Mouse (Mus musculus) heart, embryonic 12.5 days (tissue): ENCODE data around the gene Top3a. TPM values are rescaled to one million over a fixed set of nuclear protein-coding genes. Genes with fewer than 3 reads are reported as not detected.

Source experiments
- ATAC-seq: fragments of 200-750 bp; cut with Nextera tagmentation; 2 replicates; pipeline ENCODE4 v1.8.0; 2017; ENCODE audit warnings: moderate TSS enrichment, moderate library complexity; ENCODE audit not compliant: insufficient number of reproducible peaks, low FRiP score
- H3K27ac ChIP-seq: fragments of 300-500 bp; sonication (generic); 2 replicates; pipeline ENCODE4 v1.5.1; 2016; ENCODE audit warnings: mild to moderate bottlenecking, moderate library complexity; ENCODE audit not compliant: poor library complexity, severe bottlenecking
- H3K27me3 ChIP-seq: fragments of 300-500 bp; sonication (generic); replicated peaks from 2 replicates; pipeline ENCODE4 v1.6.1; 2016; ENCODE audit warnings: mild to moderate bottlenecking, moderate library complexity
- H3K36me3 ChIP-seq: fragments of 300-500 bp; sonication (generic); 2 replicates; pipeline ENCODE4 v1.6.1; 2016; ENCODE audit warnings: mild to moderate bottlenecking, moderate library complexity
- H3K4me1 ChIP-seq: fragments of 300-500 bp; sonication (generic); replicated peaks from 2 replicates; pipeline ENCODE4 v1.6.1; 2016; ENCODE audit warnings: mild to moderate bottlenecking
- H3K4me2 ChIP-seq: fragments of 300-500 bp; sonication (generic); 2 replicates; pipeline ENCODE4 v1.6.1; 2016; ENCODE audit warnings: mild to moderate bottlenecking, moderate library complexity
- H3K4me3 ChIP-seq: fragments of 300-500 bp; sonication (generic); 2 replicates; pipeline ENCODE4 v1.5.1; 2016; ENCODE audit warnings: mild to moderate bottlenecking
- H3K9ac ChIP-seq: fragments of 300-500 bp; sonication (generic); 2 replicates; pipeline ENCODE4 v1.6.1; 2016; ENCODE audit warnings: mild to moderate bottlenecking, moderate library complexity
- H3K9me3 ChIP-seq: fragments of 300-500 bp; sonication (generic); replicated peaks from 2 replicates; pipeline ENCODE4 v1.6.1; 2016; ENCODE audit warnings: mild to moderate bottlenecking, moderate library complexity
- WGBS: fragments of 180-500 bp; shearing (Covaris S2); methylation state at CpG from one replicate; pipeline ENCODE4 v1.1.7; 2016; 5-methylcytosine and 5-hydroxymethylcytosine counted together
- polyA plus RNA-seq: library from polyadenylated mRNA; unstranded; fragments of >200 nt; fragmentation: Nextera tagmentation; extraction: Ambion mirVana; gene quantifications from 2 replicates; pipeline ENCODE4 v1.2.1, GENCODE M21; 2016

Top3a gene
- polyA plus RNA-seq, 1 experiment from 2014 or later: 13.5 TPM

DNA sequence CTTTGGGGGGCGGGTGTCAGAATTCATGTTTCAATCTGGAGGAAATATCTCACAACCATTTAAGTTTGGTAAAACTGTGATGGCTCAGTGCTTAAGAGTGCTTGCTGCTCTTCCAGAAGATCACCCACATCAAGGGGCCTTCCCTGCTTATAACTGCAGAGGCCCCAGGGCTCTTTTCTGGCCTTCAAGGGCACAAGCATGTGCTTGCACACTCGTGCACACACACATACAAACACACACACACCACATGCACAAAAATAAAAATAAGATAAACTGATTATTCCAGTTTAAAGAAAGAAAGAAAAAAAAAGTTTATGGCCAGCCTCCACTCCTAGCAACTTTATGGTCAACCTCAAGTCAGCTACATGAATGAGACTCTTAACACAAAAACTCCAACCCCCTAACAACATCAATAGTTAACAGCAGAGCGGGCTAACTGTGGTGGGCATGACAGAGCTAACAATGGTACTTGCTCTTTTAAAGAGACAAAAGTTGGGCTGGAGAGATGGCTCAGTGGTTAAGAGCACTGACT, 2.9 kb downstream of the Top3a start:
- Histone ChIP-seq H3K36me3 (peaks cover 7% of the 10 kb centered on the region), H3K27ac (no peak overlapping the region), H3K4me3 (no peak overlapping the region), H3K9ac (no peak overlapping the region), H3K27me3 (no peaks in the 10 kb centered on the region), H3K4me2 (no peak overlapping the region), H3K4me1 (peaks cover 31% of the 10 kb centered on the region), H3K9me3 (no peaks in the 10 kb centered on the region)
- 84% methylated on average over 3 of the region's 3 CpGs for WGBS
- no peak for ATAC-seq

DNA sequence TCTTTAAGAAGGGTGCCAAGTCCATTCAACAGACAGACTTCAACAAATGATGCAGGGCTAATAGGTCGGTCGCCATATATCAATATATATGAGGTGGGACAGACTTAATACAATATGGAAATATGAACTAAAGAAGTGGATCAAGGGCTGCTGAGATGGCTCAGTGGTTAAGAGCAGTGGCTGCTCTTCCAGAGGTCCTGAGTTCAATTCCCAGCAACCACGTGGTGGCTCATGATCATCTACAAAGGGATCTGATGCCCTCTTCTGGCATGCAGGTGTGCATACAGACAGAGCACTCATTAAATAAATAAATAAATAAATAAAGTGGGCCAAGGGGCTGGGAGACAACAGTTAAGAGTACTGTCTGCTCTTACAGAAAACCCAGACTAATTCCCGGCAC, 5.0 kb downstream of the Top3a start:
- H3K4me1 ChIP-seq: peaks cover 23% of the 10 kb centered on the region
- WGBS: 81% methylated on average over 4 of the region's 4 CpGs
- H3K9ac ChIP-seq: no peak overlapping the region
- H3K4me2 ChIP-seq: no peak overlapping the region
- no peaks in the 10 kb centered on the region for H3K27me3 ChIP-seq
- no peak for ATAC-seq
- no peak overlapping the region for H3K4me3 ChIP-seq
- H3K9me3 ChIP-seq: no peaks in the 10 kb centered on the region
- no peaks in the 10 kb centered on the region for H3K36me3 ChIP-seq
- H3K27ac ChIP-seq: no peak overlapping the region

DNA sequence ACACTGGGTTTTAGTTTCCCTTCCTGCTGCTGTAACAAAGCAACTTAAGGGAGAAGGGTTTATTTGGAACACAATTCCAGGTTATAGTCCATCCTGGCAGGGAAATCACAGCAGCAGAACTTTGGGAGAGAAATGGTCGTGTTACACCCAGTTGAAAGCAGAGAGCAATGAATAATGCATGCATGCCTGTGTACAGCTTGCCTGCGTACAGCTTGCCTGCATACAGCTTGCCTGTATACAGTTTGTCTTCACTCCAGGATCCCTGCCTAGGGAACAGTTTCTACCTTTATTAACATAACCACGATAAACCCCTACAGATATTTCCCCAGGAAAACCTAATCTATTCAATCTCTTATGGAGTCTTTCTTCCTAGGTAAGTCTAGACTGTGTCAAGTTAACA, 6.4 kb downstream of the Top3a start:
- Histone ChIP-seq H3K27me3 (no peaks in the 10 kb centered on the region), H3K27ac (no peak overlapping the region), H3K4me1 (peaks cover 23% of the 10 kb centered on the region), H3K4me3 (no peak overlapping the region), H3K9ac (no peak overlapping the region), H3K9me3 (no peaks in the 10 kb centered on the region), H3K36me3 (0 out of 2 replicates have a peak, but pooled peaks cover 3% of the 10 kb centered on the region), H3K4me2 (no peak overlapping the region)
- WGBS: 92% methylated on average over 3 of the region's 3 CpGs
- ATAC-seq: no peak

DNA sequence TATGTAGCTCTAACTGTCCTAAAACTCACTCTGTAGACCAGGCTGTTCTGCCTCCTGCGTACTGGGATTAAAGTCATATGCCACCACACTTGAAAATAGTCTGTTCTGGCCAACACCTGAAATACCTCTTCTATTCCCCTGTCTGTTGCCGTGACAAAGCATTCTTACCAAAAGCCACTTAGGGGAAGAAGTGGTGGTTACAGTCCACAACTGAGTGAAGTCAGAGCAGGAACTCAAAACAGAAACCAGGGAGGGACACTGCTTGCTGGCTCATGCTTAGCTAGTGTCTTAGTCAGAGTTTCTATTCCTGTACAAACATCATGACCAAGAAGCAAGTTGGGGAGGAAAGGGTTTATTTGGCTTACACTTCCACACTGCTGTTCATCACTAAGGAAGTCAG, 7.8 kb downstream of the Top3a start:
- Histone ChIP-seq H3K4me2 (no peak overlapping the region), H3K27ac (no peak overlapping the region), H3K9ac (no peak overlapping the region), H3K4me1 (peaks cover 13% of the 10 kb centered on the region; the same call in 1 of the 2 replicates), H3K27me3 (no peaks in the 10 kb centered on the region), H3K36me3 (peaks cover 12% of the 10 kb centered on the region; the same call in 1 of the 2 replicates), H3K9me3 (0 out of 2 replicates have a peak, but pooled peaks cover 4% of the 10 kb centered on the region), H3K4me3 (no peak overlapping the region)
- WGBS: 84% methylated on average over 2 of the region's 2 CpGs
- ATAC-seq: no peak

DNA sequence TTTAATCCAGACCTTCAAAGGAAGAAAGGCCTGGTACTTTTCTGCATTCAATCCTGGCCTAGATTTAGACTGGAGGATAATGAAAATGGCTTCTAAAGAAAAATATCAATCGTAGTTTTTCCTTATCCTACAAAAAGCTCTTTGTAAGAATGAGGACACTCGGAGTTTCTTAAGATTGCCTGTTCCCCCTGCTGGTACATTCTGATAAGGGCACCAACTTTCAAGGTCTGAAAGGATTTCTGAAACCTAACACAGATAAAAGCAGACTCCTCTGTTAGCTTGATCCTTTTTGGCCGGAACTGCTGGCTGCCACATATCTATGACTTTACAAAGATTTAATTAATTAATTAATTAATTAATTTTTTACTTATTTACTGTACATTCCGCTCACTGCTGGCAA, 10.2 kb downstream of the Top3a start:
- peaks cover 18% of the 10 kb centered on the region; the same call in 1 of the 2 replicates for H3K36me3 ChIP-seq
- ATAC-seq: no peak
- H3K9me3 ChIP-seq: 0 out of 2 replicates have a peak, but pooled peaks cover 4% of the 10 kb centered on the region
- no peak overlapping the region for H3K4me3 ChIP-seq
- no peak overlapping the region for H3K4me2 ChIP-seq
- peaks cover 13% of the 10 kb centered on the region; the same call in 1 of the 2 replicates for H3K4me1 ChIP-seq
- H3K9ac ChIP-seq: no peak overlapping the region
- H3K27ac ChIP-seq: no peak overlapping the region
- no peaks in the 10 kb centered on the region for H3K27me3 ChIP-seq
- WGBS: 48% methylated on average over 4 of the region's 4 CpGs

DNA sequence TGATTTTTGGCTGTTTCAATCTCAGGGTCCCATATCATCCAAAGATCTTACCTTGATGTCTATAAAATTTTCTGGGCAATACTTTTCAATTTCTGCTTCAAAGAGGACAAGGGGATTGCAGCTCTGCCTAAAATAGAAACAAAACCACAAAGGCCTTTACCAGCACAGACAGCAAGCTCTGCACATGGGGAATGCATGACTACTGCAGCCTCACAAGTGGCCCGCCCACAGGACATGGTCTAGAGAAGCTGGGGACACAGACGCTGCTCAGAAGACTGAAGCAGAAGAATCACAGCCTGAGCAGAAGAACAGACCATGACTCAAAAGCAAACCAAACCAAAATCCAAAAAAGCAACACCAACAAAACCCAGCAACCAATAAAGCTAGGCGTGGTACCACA, 15.5 kb downstream of the Top3a start:
- H3K27me3 ChIP-seq: no peaks in the 10 kb centered on the region
- H3K4me2 ChIP-seq: no peak overlapping the region
- H3K4me1 ChIP-seq: 0 out of 2 replicates have a peak, but pooled peaks cover 2% of the 10 kb centered on the region
- no peak for ATAC-seq
- H3K4me3 ChIP-seq: no peak overlapping the region
- H3K27ac ChIP-seq: no peak overlapping the region
- peaks cover 53% of the 10 kb centered on the region for H3K36me3 ChIP-seq
- 81% methylated on average over 3 of the region's 3 CpGs for WGBS
- H3K9me3 ChIP-seq: 0 out of 2 replicates have a peak, but pooled peaks cover 4% of the 10 kb centered on the region
- no peak overlapping the region for H3K9ac ChIP-seq

DNA sequence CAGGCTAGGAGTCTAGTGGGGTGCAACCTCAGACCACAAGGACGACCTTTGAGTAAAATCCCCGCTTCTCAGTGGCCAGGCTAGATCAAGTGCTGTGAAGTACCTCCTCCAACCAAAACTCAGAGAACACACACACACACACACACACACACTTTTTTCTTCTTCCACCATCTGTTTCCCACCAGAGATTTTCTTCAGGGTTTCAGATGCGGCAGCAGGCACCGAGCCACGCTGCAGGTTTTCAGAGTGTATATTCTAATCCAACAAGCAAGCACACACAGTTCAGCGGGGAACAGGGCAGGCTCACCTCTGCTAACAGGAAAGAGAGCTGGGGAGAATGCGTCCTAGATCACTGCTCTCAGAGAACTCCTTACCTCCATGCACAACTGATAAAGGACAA, 21.6 kb downstream of the Top3a start:
- Histone ChIP-seq H3K27ac (no peak overlapping the region), H3K9ac (no peak overlapping the region), H3K27me3 (no peaks in the 10 kb centered on the region), H3K4me2 (no peak overlapping the region), H3K4me1 (no peaks in the 10 kb centered on the region), H3K36me3 (peaks cover 80% of the 10 kb centered on the region), H3K4me3 (no peak overlapping the region), H3K9me3 (no peaks in the 10 kb centered on the region)
- no peak for ATAC-seq
- 92% methylated on average over 7 of the region's 7 CpGs for WGBS

DNA sequence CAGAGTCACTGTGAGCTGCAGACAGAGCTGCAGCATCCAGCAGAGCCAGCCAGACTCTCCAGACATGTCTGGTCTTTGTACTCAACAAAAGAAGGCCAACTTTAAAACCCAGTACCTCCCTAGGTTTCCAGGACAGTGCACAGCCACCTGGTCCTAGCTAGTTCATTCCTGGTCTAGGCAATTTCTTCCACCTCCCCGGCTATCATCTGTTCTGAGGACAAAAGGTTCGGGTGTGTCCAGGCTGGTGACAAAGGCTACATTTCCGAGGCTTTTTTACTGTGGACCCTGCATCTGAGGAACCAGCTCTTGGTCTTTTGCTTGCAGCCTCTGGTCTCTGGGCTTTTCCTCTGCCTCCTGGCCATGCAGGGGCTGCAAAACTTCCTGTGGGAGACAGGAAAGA, 36.8 kb downstream of the Top3a start:
- H3K9me3 ChIP-seq: no peaks in the 10 kb centered on the region
- H3K4me1 ChIP-seq: 0 out of 2 replicates have a peak, but pooled peaks cover 3% of the 10 kb centered on the region
- H3K27me3 ChIP-seq: no peaks in the 10 kb centered on the region
- WGBS: 85% methylated on average over 3 of the region's 3 CpGs
- H3K27ac ChIP-seq: no peak overlapping the region
- no peak overlapping the region for H3K4me2 ChIP-seq
- H3K9ac ChIP-seq: no peak overlapping the region
- no peak for ATAC-seq
- no peak overlapping the region for H3K4me3 ChIP-seq
- H3K36me3 ChIP-seq: peaks cover 78% of the 10 kb centered on the region

DNA sequence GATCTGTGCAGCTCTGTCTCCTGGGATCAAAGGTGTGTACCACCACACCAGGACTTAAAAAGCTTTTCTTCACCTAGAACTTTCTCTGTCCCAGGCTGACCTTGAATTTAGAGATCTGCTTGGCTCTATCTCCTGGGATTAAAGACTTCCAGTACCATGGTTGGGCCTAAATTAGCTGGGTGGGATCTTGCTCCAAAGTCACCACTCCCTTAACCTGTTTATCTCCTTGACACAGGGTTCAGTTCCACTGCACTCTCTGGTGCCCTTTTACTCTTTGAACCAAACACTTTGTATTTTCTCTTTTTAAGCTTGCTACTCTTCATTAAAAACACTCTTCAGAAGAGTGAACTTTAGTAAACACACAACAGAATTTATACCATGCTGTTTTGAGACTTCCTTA, 39.7 kb downstream of the Top3a start:
- no peaks in the 10 kb centered on the region for H3K27me3 ChIP-seq
- ATAC-seq: no peak
- H3K27ac ChIP-seq: no peak overlapping the region
- H3K9ac ChIP-seq: no peak overlapping the region
- no peaks in the 10 kb centered on the region for H3K9me3 ChIP-seq
- peaks cover 66% of the 10 kb centered on the region for H3K36me3 ChIP-seq
- no peak overlapping the region for H3K4me3 ChIP-seq
- peaks cover 9% of the 10 kb centered on the region; the same call in 1 of the 2 replicates for H3K4me1 ChIP-seq
- H3K4me2 ChIP-seq: no peak overlapping the region

DNA sequence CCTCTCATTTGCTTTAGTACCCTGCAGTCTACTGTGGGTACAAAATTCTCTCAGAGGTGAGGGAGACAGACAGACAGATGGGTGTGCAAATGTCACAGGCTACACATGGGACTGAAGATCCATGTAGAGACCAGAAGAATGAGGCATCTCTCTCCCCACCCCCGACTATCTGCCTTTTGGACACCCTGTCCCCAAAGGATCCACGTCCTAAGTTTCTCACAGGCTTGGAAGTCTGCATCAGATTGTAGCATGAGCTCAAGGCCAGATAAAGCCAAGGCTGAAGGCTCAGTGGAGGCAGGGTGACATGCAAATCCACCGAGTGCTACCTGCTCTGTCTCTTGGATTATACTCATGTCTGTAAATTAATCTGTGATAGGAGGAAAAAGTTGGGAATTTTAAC, 40.7 kb downstream of the Top3a start:
- Histone ChIP-seq H3K4me3 (no peak overlapping the region), H3K9me3 (no peaks in the 10 kb centered on the region), H3K27ac (no peak overlapping the region), H3K9ac (no peak overlapping the region), H3K27me3 (no peaks in the 10 kb centered on the region), H3K4me2 (no peak overlapping the region), H3K36me3 (peaks cover 66% of the 10 kb centered on the region), H3K4me1 (peaks cover 9% of the 10 kb centered on the region; the same call in 1 of the 2 replicates)
- WGBS: 79% methylated on average over 3 of the region's 3 CpGs
- no peak for ATAC-seq

DNA sequence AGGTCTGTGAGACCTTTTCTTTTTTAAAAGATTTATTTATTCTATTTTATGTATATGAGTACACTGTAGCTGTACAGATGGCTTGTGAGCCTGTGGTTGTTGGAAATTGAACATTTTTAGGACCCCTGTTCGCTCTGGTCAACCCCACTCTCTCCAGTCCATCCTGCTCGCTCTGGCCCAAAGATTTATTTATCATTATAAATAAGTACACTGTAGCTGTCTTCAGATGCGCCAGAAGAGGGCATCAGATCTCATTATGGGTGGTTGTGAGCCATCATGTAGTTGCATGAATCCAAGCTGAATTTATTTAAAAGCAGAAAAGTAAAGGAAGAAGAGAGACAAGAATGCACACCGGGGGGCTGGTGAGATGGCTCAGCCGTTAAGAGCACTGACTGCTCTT, 42.0 kb downstream of the Top3a start:
- no peak overlapping the region for H3K27ac ChIP-seq

DNA sequence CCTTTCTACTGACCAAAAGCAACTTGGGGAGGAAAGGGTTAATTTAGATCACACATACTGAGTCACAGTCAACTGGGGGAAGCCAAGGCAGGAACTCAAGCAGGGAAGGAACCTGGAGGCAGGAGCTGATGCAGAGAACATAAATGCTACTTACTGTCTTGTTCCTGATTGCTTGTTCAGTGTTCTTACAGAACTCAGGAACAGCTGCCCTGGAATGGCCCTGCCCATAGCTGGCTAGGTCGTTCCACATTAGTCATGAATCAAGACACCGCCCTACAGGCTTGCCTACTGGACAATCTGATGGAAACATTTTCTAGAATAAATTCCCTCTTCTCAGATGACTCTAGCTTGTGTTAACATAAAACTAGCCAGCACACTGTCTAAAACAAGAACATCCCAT, 43.0 kb downstream of the Top3a start:
- peaks cover 13% of the 10 kb centered on the region for H3K4me1 ChIP-seq
- peaks cover 58% of the 10 kb centered on the region for H3K36me3 ChIP-seq
- no peak overlapping the region for H3K9ac ChIP-seq
- no peak overlapping the region for H3K27ac ChIP-seq
- no peaks in the 10 kb centered on the region for H3K27me3 ChIP-seq
- H3K9me3 ChIP-seq: no peaks in the 10 kb centered on the region
- ATAC-seq: no peak
- H3K4me2 ChIP-seq: no peak overlapping the region
- WGBS: 71% methylated on average over 2 of the region's 2 CpGs
- H3K4me3 ChIP-seq: no peak overlapping the region

More for the DNA sequence above, 42.0 kb downstream of the Top3a start:
- ATAC-seq: no peak
- peaks cover 67% of the 10 kb centered on the region for H3K36me3 ChIP-seq
- H3K9ac ChIP-seq: no peak overlapping the region
- 76% methylated on average over 5 of the region's 5 CpGs for WGBS
- no peak overlapping the region for H3K4me3 ChIP-seq
- H3K4me2 ChIP-seq: no peak overlapping the region
- no peaks in the 10 kb centered on the region for H3K9me3 ChIP-seq
- H3K27me3 ChIP-seq: no peaks in the 10 kb centered on the region
- H3K4me1 ChIP-seq: peaks cover 10% of the 10 kb centered on the region
